Mouse (Mus musculus) heart, postnatal 0 days (tissue): ENCODE measurements around the gene Gm21897.

Experiments
- CTCF ChIP-seq: IDR thresholded peaks from 2 replicates; pipeline ENCODE4 v1.5.1; 2016; ENCODE audit warnings: antibody characterized with exemption, control low read depth, low read depth
- EP300 ChIP-seq: IDR thresholded peaks from 2 replicates; pipeline ENCODE4 v1.6.1; 2016; ENCODE audit warnings: antibody characterized with exemption, low read depth

GRCm38 (mm10) chr16:15339051-15339450, 21.8 kb downstream of the Gm21897 start:
- no peak for TF ChIP-seq CTCF
- TF ChIP-seq EP300: no peak
